Mouse (Mus musculus) testis, adult 2 months (tissue): ENCODE measurements around the gene Igflr1.

Experiments used
- CTCF ChIP-seq: fragments of 200-500 bp; IDR thresholded peaks from 2 replicates; pipeline ENCODE4 v1.5.1; 2012; ENCODE audit warnings: low read depth, mild to moderate bottlenecking, inconsistent platforms, low read length, moderate library complexity; ENCODE audit not compliant: control insufficient read depth, insufficient read depth, insufficient replicate concordance
- POLR2A ChIP-seq: fragments of 200-500 bp; IDR thresholded peaks from 2 replicates; pipeline ENCODE4 v1.6.1; 2012; ENCODE audit warnings: low read depth, mild to moderate bottlenecking, inconsistent platforms, low read length, moderate library complexity; ENCODE audit not compliant: control insufficient read depth

GRCm38 (mm10) chr7:30615049-30615760 is 50.0 kb downstream of the Igflr1 start:
- TF ChIP-seq POLR2A (no peak), CTCF (no peak)
